24 mouse cellular contexts compared by ENCODE assay signal in genomic region chr6:146468361-146468760, GRCm38 (mm10). TPM values are rescaled to one million over a fixed set of nuclear protein-coding genes. Genes with fewer than 3 reads are reported as not detected.
DNase-seq lines count a peak whose midpoint lies in the region; ATAC-seq and TF ChIP-seq lines count a peak whose summit lies in the region.
"Had no signal": no experiment of that assay in that cellular context is flagged by ENCODE, and none has a peak within 500 bp of the region (broad histone marks: within the 10 kb centered on the region; RNA-seq: fewer than 3 reads in every experiment).

No protein-coding gene starts in this region.

- H3K4me2 ChIP-seq in kidney, postnatal 0 days (ENCODE audit: low read length): no peak overlapping the region
- H3K4me2 ChIP-seq in kidney, embryonic 14.5 days (replicated peaks; ENCODE audit: low read depth, low read length): no peak overlapping the region
- no peak overlapping the region for H3K4me2 ChIP-seq in embryonic facial prominence, embryonic 11.5 days (ENCODE audit: low read depth, low read length)
- no peak overlapping the region for H3K4me2 ChIP-seq in limb, embryonic 14.5 days (replicated peaks; ENCODE audit: low read depth, low read length, severe bottlenecking)
- H3K4me2 ChIP-seq: heart, embryonic 12.5 days; hindbrain, embryonic 12.5 days; liver, embryonic 11.5 days; midbrain, embryonic 12.5 days had no signal

- TF ChIP-seq CTCF in kidney, postnatal 0 days (IDR thresholded peaks at IDR 0.05; ENCODE audit: low read depth): no peak

- DNase-seq in kidney, postnatal 0 days (ENCODE audit: low spot score): peak; percentile 39
- DNase-seq in embryonic facial prominence, embryonic 11.5 days (ENCODE audit: low spot score): peak; percentile 9
- DNase-seq in limb, embryonic 14.5 days (ENCODE audit: low spot score): no peak
- DNase-seq in cerebellum, adult 18-20 months: no peak
- DNase-seq in layer of hippocampus, adult 9-10 months (ENCODE audit: low spot score): no peak
- DNase-seq in heart, adult 11 months: no peak
- DNase-seq: adrenal gland, adult 8-10 months; cerebellum, postnatal 10 days; gastrocnemius, postnatal 14 days; heart, adult 18-20 months; heart, postnatal 10 days; kidney, adult 11 months; kidney, postnatal 14 days; liver, postnatal 0 days; thymus, postnatal 14 days had no signal

- no peak for ATAC-seq in kidney, postnatal 0 days (replicated peaks; ENCODE audit: low FRiP score, low read depth)
- no peak for ATAC-seq in kidney, embryonic 14.5 days (ENCODE audit: low FRiP score, low TSS enrichment)
- ATAC-seq in embryonic facial prominence, embryonic 11.5 days (replicated peaks; ENCODE audit: insufficient number of reproducible peaks, low FRiP score, low TSS enrichment, low read depth): no peak
- ATAC-seq in limb, embryonic 14.5 days (ENCODE audit: low FRiP score, low read depth): no peak
- ATAC-seq: forebrain, embryonic 16.5 days; liver, postnatal 0 days; lung, postnatal 0 days had no signal

- H3K27ac ChIP-seq in kidney, postnatal 0 days: no peak overlapping the region
- H3K27ac ChIP-seq in kidney, embryonic 14.5 days (ENCODE audit: low read depth, low read length): no peak overlapping the region
- peak overlapping the region; percentile 97 for H3K27ac ChIP-seq in brown adipose tissue, adult 24 weeks (replicated peaks; ENCODE audit: low read depth, low read length)
- H3K27ac ChIP-seq in embryonic facial prominence, embryonic 11.5 days (replicated peaks; ENCODE audit: low read depth, low read length): no peak overlapping the region
- peak overlapping the region; percentile 48; the same call in 1 of the 2 replicates for H3K27ac ChIP-seq in limb, embryonic 14.5 days (replicated peaks; ENCODE audit: low read depth, low read length)
- H3K27ac ChIP-seq: hindbrain, embryonic 12.5 days; macrophage; midbrain, embryonic 12.5 days had no signal

- H3K4me1 ChIP-seq in kidney, postnatal 0 days (replicated peaks; ENCODE audit: insufficient read depth, low read length): no peaks in the 10 kb centered on the region
- H3K4me1 ChIP-seq in kidney, embryonic 14.5 days (ENCODE audit: control insufficient read depth, insufficient read depth, low read length): peaks cover 5% of the 10 kb centered on the region
- H3K4me1 ChIP-seq in brown adipose tissue, adult 24 weeks (ENCODE audit: control insufficient read depth, insufficient read depth, insufficient read length, low read length): peaks cover 33% of the 10 kb centered on the region
- H3K4me1 ChIP-seq in embryonic facial prominence, embryonic 11.5 days (ENCODE audit: control insufficient read depth, insufficient read depth, low read length): no peaks in the 10 kb centered on the region
- H3K4me1 ChIP-seq in limb, embryonic 14.5 days (ENCODE audit: control insufficient read depth, insufficient read depth, low read length): no peaks in the 10 kb centered on the region
- H3K4me1 ChIP-seq: heart, embryonic 12.5 days; hindbrain, embryonic 12.5 days; midbrain, embryonic 12.5 days had no signal

- no peaks in the 10 kb centered on the region for H3K27me3 ChIP-seq in kidney, postnatal 0 days (ENCODE audit: insufficient read depth, low read length)
- no peaks in the 10 kb centered on the region for H3K27me3 ChIP-seq in kidney, embryonic 14.5 days (ENCODE audit: control insufficient read depth, insufficient read depth, low read length)
- H3K27me3 ChIP-seq in embryonic facial prominence, embryonic 11.5 days (ENCODE audit: control insufficient read depth, insufficient read depth, low read length): no peaks in the 10 kb centered on the region
- H3K27me3 ChIP-seq in limb, embryonic 14.5 days (ENCODE audit: control insufficient read depth, insufficient read depth, low read length): no peaks in the 10 kb centered on the region
- H3K27me3 ChIP-seq: heart, embryonic 12.5 days; hindbrain, embryonic 12.5 days; midbrain, embryonic 12.5 days had no signal

- no peak overlapping the region for H3K9ac ChIP-seq in kidney, postnatal 0 days (ENCODE audit: low read depth, low read length)
- H3K9ac ChIP-seq in kidney, embryonic 14.5 days (ENCODE audit: low read depth, low read length): no peak overlapping the region
- no peak overlapping the region for H3K9ac ChIP-seq in embryonic facial prominence, embryonic 11.5 days (replicated peaks; ENCODE audit: low read length)
- H3K9ac ChIP-seq in limb, embryonic 14.5 days (ENCODE audit: low read depth, low read length, severe bottlenecking): no peak overlapping the region
- H3K9ac ChIP-seq: heart, embryonic 12.5 days; hindbrain, embryonic 12.5 days; liver, postnatal 0 days; midbrain, embryonic 12.5 days had no signal

- H3K36me3 ChIP-seq in kidney, postnatal 0 days (ENCODE audit: insufficient read depth, low read length): no peaks in the 10 kb centered on the region
- no peaks in the 10 kb centered on the region for H3K36me3 ChIP-seq in kidney, embryonic 14.5 days (ENCODE audit: control insufficient read depth, insufficient read depth, low read length)
- no peaks in the 10 kb centered on the region for H3K36me3 ChIP-seq in embryonic facial prominence, embryonic 11.5 days (replicated peaks; ENCODE audit: control insufficient read depth, insufficient read depth, low read depth, low read length)
- H3K36me3 ChIP-seq in limb, embryonic 14.5 days (ENCODE audit: control insufficient read depth, insufficient read depth, low read length): 0 out of 2 replicates have a peak, but pooled peaks cover 3% of the 10 kb centered on the region
- H3K36me3 ChIP-seq: hindbrain, embryonic 12.5 days; midbrain, embryonic 12.5 days had no signal

- H3K4me3 ChIP-seq in kidney, postnatal 0 days (replicated peaks; ENCODE audit: low read depth, low read length): no peak overlapping the region
- H3K4me3 ChIP-seq in kidney, embryonic 14.5 days (ENCODE audit: low read length): no peak overlapping the region
- H3K4me3 ChIP-seq in brown adipose tissue, adult 24 weeks (ENCODE audit: insufficient read depth, low read depth, low read length): no peak overlapping the region
- no peak overlapping the region for H3K4me3 ChIP-seq in embryonic facial prominence, embryonic 11.5 days (ENCODE audit: low read depth, low read length)
- H3K4me3 ChIP-seq in limb, embryonic 14.5 days (replicated peaks; ENCODE audit: low read length): no peak overlapping the region
- H3K4me3 ChIP-seq: heart, embryonic 12.5 days; hindbrain, embryonic 12.5 days; midbrain, embryonic 12.5 days had no signal

- H3K9me3 ChIP-seq in kidney, postnatal 0 days (replicated peaks; ENCODE audit: low read length): no peaks in the 10 kb centered on the region
- no peaks in the 10 kb centered on the region for H3K9me3 ChIP-seq in kidney, embryonic 14.5 days (ENCODE audit: control insufficient read depth, low read length)
- H3K9me3 ChIP-seq in embryonic facial prominence, embryonic 11.5 days (replicated peaks; ENCODE audit: control insufficient read depth, low read length): no peaks in the 10 kb centered on the region
- no peaks in the 10 kb centered on the region for H3K9me3 ChIP-seq in limb, embryonic 14.5 days (ENCODE audit: control insufficient read depth, low read length)
- H3K9me3 ChIP-seq: heart, embryonic 12.5 days; hindbrain, embryonic 12.5 days; midbrain, embryonic 12.5 days had no signal

- WGBS in kidney, postnatal 0 days: 46% methylated on average over 8 of the region's 8 CpGs
- 32% methylated on average over 8 of the region's 8 CpGs for WGBS in kidney, embryonic 14.5 days
- 32% methylated on average over 8 of the region's 8 CpGs for WGBS in embryonic facial prominence, embryonic 11.5 days
- WGBS in limb, embryonic 14.5 days: 56% methylated on average over 8 of the region's 8 CpGs

- TF ChIP-seq POLR2A in limb, embryonic 14.5 days (IDR thresholded peaks at IDR 0.05; ENCODE audit: borderline replicate concordance, extremely low read depth, insufficient read depth, insufficient read length): no peak

RNA-seq across cellular contexts. Expression of gene Itpr2, which starts 33.7 kb away (rescaled TPM):
- polyA plus RNA-seq in kidney, postnatal 0 days (2015; fragmentation: Nextera tagmentation; extraction: Ambion mirVana): 17.3 and 17.4 TPM in 2 replicates
- polyA plus RNA-seq in kidney, embryonic 14.5 days (2014; fragmentation: Nextera tagmentation; extraction: Ambion mirVana): 11.0 and 12.7 TPM in 2 replicates
- polyA plus RNA-seq in brown adipose tissue, adult 24 weeks (2012; ENCODE audit: insufficient read depth, insufficient read length, missing spikeins): 33.6 and 35.0 TPM in 2 replicates
- polyA plus RNA-seq in embryonic facial prominence, embryonic 11.5 days (2014; fragmentation: Nextera tagmentation; extraction: Ambion mirVana): 3.3 and 3.9 TPM in 2 replicates
- 4.6 and 4.7 TPM in 2 replicates for polyA plus RNA-seq in limb, embryonic 14.5 days (2012; rRNA removed)
- polyA plus RNA-seq in limb, embryonic 14.5 days (2014; fragmentation: Nextera tagmentation; extraction: Ambion mirVana): 11.3 and 14.8 TPM in 2 replicates

Comparison
In these comparisons a context has a peak if more than half of its experiments do, and no peak if none do; other contexts are left out.
1. DNase-seq: peak in kidney, postnatal 0 days (single experiment) and embryonic facial prominence, embryonic 11.5 days (single experiment); none in limb, embryonic 14.5 days (single experiment), cerebellum, adult 18-20 months (0 of 2), layer of hippocampus, adult 9-10 months (single experiment) and heart, adult 11 months (single experiment).
2. H3K27ac ChIP-seq: peak in brown adipose tissue, adult 24 weeks (single experiment) and limb, embryonic 14.5 days (single experiment); none in kidney, postnatal 0 days (single experiment), kidney, embryonic 14.5 days (single experiment) and embryonic facial prominence, embryonic 11.5 days (single experiment).